Mouse (Mus musculus): ENCODE data around the gene Guca1b. TPM values are rescaled to one million over a fixed set of nuclear protein-coding genes. Genes with fewer than 3 reads are reported as not detected.

The Guca1b gene
- total and polyA plus RNA-seq, 3 experiments: 1.3 to 3.1 TPM; not detected in 1

DNA sequence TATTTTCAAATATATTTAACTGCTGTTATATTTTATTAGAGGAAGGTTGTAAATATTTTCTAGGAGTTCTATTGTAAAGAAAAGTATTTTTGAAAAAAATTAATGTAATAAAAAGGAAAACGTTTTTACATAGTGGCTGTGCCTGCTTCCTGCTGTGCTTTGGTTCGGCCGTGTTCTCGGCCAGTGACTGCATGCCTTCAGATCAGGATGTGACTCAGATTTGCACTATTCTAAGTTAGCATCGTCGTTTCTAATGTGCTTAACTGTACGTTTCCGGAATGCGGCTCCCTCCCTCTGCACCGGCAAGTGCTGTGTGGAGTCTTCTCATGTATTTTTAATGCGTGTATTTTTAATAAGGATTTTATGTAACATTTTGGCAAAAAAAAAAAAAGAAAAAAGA lies 23.9 kb upstream of the Guca1b start:
- no peak overlapping the region for H3K4me3 ChIP-seq (ENCODE audit: control insufficient read depth in 1 of 2, insufficient read depth in 1 of 2, low read depth in 2 of 2, low read length in 2 of 2)
- H3K79me2 ChIP-seq (ENCODE audit: control insufficient read depth, insufficient read depth, low read length, poor library complexity): no peaks in the 10 kb centered on the region
- H3K9me3 ChIP-seq (replicated peaks; ENCODE audit: insufficient read depth, low read length): no peaks in the 10 kb centered on the region
- TF ChIP-seq GATA1 (IDR thresholded peaks at IDR 0.05; ENCODE audit: low read depth, low read length) (no peak), USF2 (IDR thresholded peaks at IDR 0.05; ENCODE audit: borderline replicate concordance in 1 of 2, insufficient read depth in 1 of 2, low read depth in 1 of 2, low read length in 2 of 2) (no peak), MEF2A (IDR thresholded peaks at IDR 0.05; ENCODE audit: extremely low read depth, insufficient replicate concordance, low read depth, low read length, poor library complexity, severe bottlenecking) (no peak), MAX (IDR thresholded peaks at IDR 0.05; ENCODE audit: low read length) (no peak), HCFC1 (IDR thresholded peaks at IDR 0.05; ENCODE audit: low read depth, low read length) (no peak), RCOR1 (IDR thresholded peaks at IDR 0.05; ENCODE audit: low read depth, low read length) (no peak), CHD2 (IDR thresholded peaks at IDR 0.05; ENCODE audit: low read length) (no peak), SMC3 (IDR thresholded peaks at IDR 0.05; ENCODE audit: low read depth, low read length) (no peak), TBP (IDR thresholded peaks at IDR 0.05; ENCODE audit: low read depth, low read length) (no peak), ELF1 (IDR thresholded peaks at IDR 0.05; ENCODE audit: low read depth, low read length) (no peak), NELFE (IDR thresholded peaks at IDR 0.05; ENCODE audit: low read depth, low read length) (no peak), SIN3A (IDR thresholded peaks at IDR 0.05; ENCODE audit: low read length) (no peak), ZKSCAN1 (IDR thresholded peaks at IDR 0.05; ENCODE audit: low read depth, low read length) (no peak), MYC (IDR thresholded peaks at IDR 0.05; ENCODE audit: low read depth, low read length) (no peak), ZC3H11A (IDR thresholded peaks at IDR 0.05; ENCODE audit: low read depth, low read length) (no peak), KAT2A (conservative IDR thresholded peaks at IDR 0.05; ENCODE audit: low read depth, low read length) (no peak), MAZ (IDR thresholded peaks at IDR 0.05; ENCODE audit: low read depth, low read length) (no peak)
- H3K27me3 ChIP-seq (ENCODE audit: control insufficient read depth in 1 of 2, insufficient read depth in 2 of 2, low read length in 2 of 2): no peaks in the 10 kb centered on the region
- H3K36me3 ChIP-seq (ENCODE audit: control insufficient read depth in 1 of 2, insufficient read depth in 2 of 2, low read length in 2 of 2): no peaks in the 10 kb centered on the region
- no peak for DNase-seq (ENCODE audit: low read depth, low spot score)
- H3K4me1 ChIP-seq (ENCODE audit: control insufficient read depth in 1 of 2, insufficient read depth in 2 of 2, low read length in 2 of 2): no peaks in the 10 kb centered on the region
- H3K9ac ChIP-seq (ENCODE audit: control insufficient read depth, low read depth, low read length, poor library complexity, severe bottlenecking): no peak overlapping the region
- no peak overlapping the region for H3K27ac ChIP-seq (ENCODE audit: control insufficient read depth, low read depth, low read length)

DNA sequence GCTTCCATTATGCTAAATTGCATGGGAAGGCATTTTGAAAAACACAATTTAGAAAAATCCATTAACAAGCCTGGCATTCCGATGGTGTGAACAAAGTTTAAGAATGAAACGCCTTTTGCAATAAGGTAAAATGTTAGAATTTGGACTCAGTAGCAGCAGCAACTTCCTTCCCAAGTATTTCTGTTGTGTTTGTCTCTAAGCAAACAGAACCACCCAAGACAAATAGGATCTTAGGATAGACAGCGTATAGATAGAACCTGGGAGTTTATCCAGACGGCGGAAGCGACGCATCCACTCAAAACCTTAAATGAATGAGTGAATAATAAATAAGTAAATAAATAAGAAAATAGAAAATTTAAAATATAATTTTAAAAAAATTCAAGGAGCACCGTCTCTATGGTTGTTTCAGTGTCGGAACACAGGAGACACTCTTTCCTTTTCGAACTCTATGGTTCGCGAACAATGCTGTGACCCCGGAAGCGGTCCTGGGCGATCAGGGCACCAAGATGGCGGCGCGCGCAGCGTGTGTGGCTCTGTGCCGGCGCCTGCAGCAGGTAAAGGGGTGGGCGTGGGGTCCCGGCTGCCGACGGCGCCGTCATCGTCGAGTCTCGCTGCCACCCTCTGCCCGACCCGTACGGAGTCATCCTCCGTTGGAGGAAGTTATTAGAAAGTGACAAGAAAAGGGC lies 16.6 kb upstream of the Guca1b start, which contains the start of gene Mrps10:
Gene Mrps10 (plus strand): TSS at position 487 of the 686 bp plus-strand sequence.
- H3K27me3 ChIP-seq (ENCODE audit: control insufficient read depth in 1 of 2, insufficient read depth in 2 of 2, low read length in 2 of 2): no peaks in the 10 kb centered on the region
- H3K79me2 ChIP-seq (ENCODE audit: control insufficient read depth, insufficient read depth, low read length, poor library complexity): peaks cover 11% of the 10 kb centered on the region
- H3K9me3 ChIP-seq (replicated peaks; ENCODE audit: insufficient read depth, low read length): no peaks in the 10 kb centered on the region
- H3K36me3 ChIP-seq (ENCODE audit: control insufficient read depth in 1 of 2, insufficient read depth in 2 of 2, low read length in 2 of 2): peaks cover 0 to 14% of the 10 kb centered on the region in 2 experiments; a peak in 2 of 4 replicates
- peaks cover 0 to 15% of the 10 kb centered on the region in 2 experiments; a peak in 1 of 4 replicates for H3K4me1 ChIP-seq (ENCODE audit: control insufficient read depth in 1 of 2, insufficient read depth in 2 of 2, low read length in 2 of 2)
- DNase-seq (ENCODE audit: low read depth, low spot score): peak; percentile 95
- H3K9ac ChIP-seq (ENCODE audit: control insufficient read depth, low read depth, low read length, poor library complexity, severe bottlenecking): peak within 1 kb of the TSS; percentile 91
- peak within 1 kb of the TSS; percentile 69 for H3K27ac ChIP-seq (ENCODE audit: control insufficient read depth, low read depth, low read length)
- peak within 1 kb of the TSS; percentile 89 to 93 for H3K4me3 ChIP-seq (ENCODE audit: control insufficient read depth in 1 of 2, insufficient read depth in 1 of 2, low read depth in 2 of 2, low read length in 2 of 2)
- TF ChIP-seq KAT2A (conservative IDR thresholded peaks at IDR 0.05; ENCODE audit: low read depth, low read length) (peak; percentile 88), MYC (IDR thresholded peaks at IDR 0.05; ENCODE audit: low read depth, low read length) (peak; percentile 90), RAD21 (IDR thresholded peaks at IDR 0.05; ENCODE audit: low read depth, low read length) (no peak), USF1 (IDR thresholded peaks at IDR 0.05; ENCODE audit: low read depth, low read length) (no peak), CHD2 (IDR thresholded peaks at IDR 0.05; ENCODE audit: low read length) (peak; percentile 31; the same call in 1 of the 2 replicates), SMC3 (IDR thresholded peaks at IDR 0.05; ENCODE audit: low read depth, low read length) (0 out of 2 replicates have a peak, but pooled peaks have one; percentile 17), ZKSCAN1 (IDR thresholded peaks at IDR 0.05; ENCODE audit: low read depth, low read length) (no peak), MAZ (IDR thresholded peaks at IDR 0.05; ENCODE audit: low read depth, low read length) (no peak; the same call in 1 of the 2 replicates), JUND (IDR thresholded peaks at IDR 0.05; ENCODE audit: low read depth, low read length) (0 out of 2 replicates have a peak, but pooled peaks have one; percentile 21), UBTF (IDR thresholded peaks at IDR 0.05; ENCODE audit: borderline replicate concordance, insufficient read depth, low read depth, low read length) (no peak), E2F4 (IDR thresholded peaks at IDR 0.05; ENCODE audit: borderline replicate concordance, low read depth, low read length) (no peak), EP300 (IDR thresholded peaks at IDR 0.05; ENCODE audit: low read depth in 1 of 2, low read length in 2 of 2) (0 out of 4 replicates have a peak, but pooled peaks of 1 of the 2 experiments have one; percentile 40), TAL1 (IDR thresholded peaks at IDR 0.05; ENCODE audit: low read length) (no peak), TBP (IDR thresholded peaks at IDR 0.05; ENCODE audit: low read depth, low read length) (peak; percentile 82), POLR2AphosphoS2 (IDR thresholded peaks at IDR 0.05; ENCODE audit: low read length) (peak; percentile 72; the same call in 1 of the 2 replicates), CHD1 (IDR thresholded peaks at IDR 0.05; ENCODE audit: low read depth, low read length) (no peak), MYB (IDR thresholded peaks at IDR 0.05; ENCODE audit: low read depth, low read length) (0 out of 2 replicates have a peak, but pooled peaks have one; percentile 22), NRF1 (IDR thresholded peaks at IDR 0.05; ENCODE audit: insufficient read depth, low read depth, low read length, poor library complexity, severe bottlenecking) (0 out of 2 replicates have a peak, but pooled peaks have one; percentile 44), GABPA (IDR thresholded peaks at IDR 0.05; ENCODE audit: low read depth, low read length) (peak; percentile 76; the same call in 1 of the 2 replicates)

Data from MEL (cell line).